Comparison of ENCODE assay signal across 11 mouse cellular contexts in the genomic region with DNA sequence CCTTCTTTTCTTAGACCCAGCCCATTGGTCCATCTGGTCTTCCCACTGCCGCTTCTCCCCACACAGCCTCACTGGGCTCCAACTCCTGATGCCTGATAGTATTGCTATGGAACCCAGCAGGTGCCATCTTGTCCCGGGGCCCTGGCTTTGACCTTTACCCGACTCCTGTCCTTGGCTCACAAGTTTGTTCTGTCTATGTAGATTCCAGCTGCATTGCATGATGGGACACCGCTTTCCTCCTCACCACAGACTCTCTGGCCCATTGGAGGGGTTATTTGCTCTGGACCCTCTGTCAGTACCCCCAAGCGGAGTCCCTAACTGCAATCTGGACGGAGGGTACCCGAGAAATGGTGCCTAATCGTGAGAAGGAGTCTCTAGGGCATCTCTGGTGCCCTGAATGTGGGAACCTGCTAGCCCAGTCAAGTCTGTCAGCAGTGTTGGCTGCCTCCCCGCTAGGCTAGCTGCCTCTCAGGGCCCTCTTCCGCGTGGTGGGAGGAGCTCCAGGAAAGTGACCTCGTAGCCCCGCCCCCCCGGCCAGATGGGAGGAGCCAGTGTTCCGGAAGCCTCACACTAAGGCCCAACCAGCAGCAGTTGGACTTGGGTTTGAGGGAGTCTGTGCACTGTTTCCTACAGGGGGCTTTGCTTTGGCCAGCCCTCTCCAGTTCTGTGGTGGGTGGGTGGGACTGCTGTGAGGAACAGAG. TPM values are rescaled to one million over a fixed set of nuclear protein-coding genes. Genes with fewer than 3 reads are reported as not detected.
A peak's percentile ranks its signal among the peaks of the same experiment; 100 is the strongest.
DNase-seq lines count a peak whose midpoint lies in the region; ATAC-seq lines count a peak whose summit lies in the region.
"Had no signal": no experiment of that assay in that cellular context is flagged by ENCODE, and none has a peak within 500 bp of the region (broad histone marks: within the 10 kb centered on the region; RNA-seq: fewer than 3 reads in every experiment).

No protein-coding gene starts in this region.

- DNase-seq in lung, postnatal 10 days, result peak; percentile 45
- no peak for DNase-seq in lung, postnatal 25 days (ENCODE audit: low spot score)
- DNase-seq in midbrain, embryonic 14.5 days, result no peak
- DNase-seq in heart, adult 18-20 months, result no peak
- DNase-seq in left cerebral cortex, adult 8-10 months (ENCODE audit: low spot score in 2 of 2), result no peak
- no peak for DNase-seq in right cerebral cortex, postnatal 14 days
- no peak for DNase-seq in ovary, postnatal 14 days (ENCODE audit: low spot score)
- DNase-seq: heart, postnatal 14 days had no signal

- no peaks in the 10 kb centered on the region for H3K36me3 ChIP-seq in midbrain, embryonic 14.5 days (ENCODE audit: control insufficient read depth, insufficient read depth, low read length)

- H3K27ac ChIP-seq in midbrain, embryonic 14.5 days (replicated peaks; ENCODE audit: low read depth, low read length), result no peak overlapping the region
- H3K27ac ChIP-seq: embryonic facial prominence, embryonic 12.5 days had no signal

- peak overlapping the region; percentile 64 for H3K4me3 ChIP-seq in midbrain, embryonic 14.5 days (replicated peaks; ENCODE audit: low read depth, low read length)
- H3K4me3 ChIP-seq: embryonic facial prominence, embryonic 12.5 days had no signal

- peak; percentile 51 for ATAC-seq in granulocyte monocyte progenitor cell, adult 5-6 weeks (replicated peaks; ENCODE audit: poor library complexity, severe bottlenecking)
- no peak for ATAC-seq in midbrain, embryonic 14.5 days (ENCODE audit: low FRiP score, low TSS enrichment)

- peaks cover 22% of the 10 kb centered on the region for H3K4me1 ChIP-seq in midbrain, embryonic 14.5 days (ENCODE audit: control insufficient read depth, insufficient read depth, low read length)

- H3K27me3 ChIP-seq in midbrain, embryonic 14.5 days (ENCODE audit: control insufficient read depth, insufficient read depth, low read length), result peaks cover 15% of the 10 kb centered on the region

- WGBS in midbrain, embryonic 14.5 days, result 42% methylated on average over 15 of the region's 15 CpGs

- no peak overlapping the region for H3K9ac ChIP-seq in midbrain, embryonic 14.5 days (replicated peaks; ENCODE audit: low read length)
- H3K9ac ChIP-seq: embryonic facial prominence, embryonic 12.5 days had no signal

- H3K4me2 ChIP-seq in midbrain, embryonic 14.5 days (ENCODE audit: low read length), result peak overlapping the region; percentile 93

- no peaks in the 10 kb centered on the region for H3K9me3 ChIP-seq in midbrain, embryonic 14.5 days (ENCODE audit: control insufficient read depth, low read length)
- H3K9me3 ChIP-seq: embryonic facial prominence, embryonic 12.5 days had no signal

RNA-seq across cellular contexts. Expression of a gene that starts 2.3 kb away (rescaled TPM):
- total RNA-seq in granulocyte monocyte progenitor cell, adult 5-6 weeks (2014; fragmentation: Nextera tagmentation), result not detected in 2 replicates
- total RNA-seq in granulocyte monocyte progenitor cell, adult 5-6 weeks (2017), result 0.04 TPM in 1 of 2 replicates, not detected in the other
- 38.4 and 53.5 TPM in 2 replicates for polyA plus RNA-seq in midbrain, embryonic 14.5 days (2014; fragmentation: Nextera tagmentation; extraction: Ambion mirVana)
- under 1 TPM; 0.20 to 0.36 TPM for total RNA-seq in heart, adult 18-20 months (2021)
- total RNA-seq in left cerebral cortex, adult 8-10 months (2022), result 100 to 1,000 TPM; 152 to 165 (median 162) TPM
- polyA plus RNA-seq: liver, adult 2 months had no signal

RNA-seq across cellular contexts. Expression of a gene that starts 15.2 kb away (rescaled TPM):
- total RNA-seq in granulocyte monocyte progenitor cell, adult 5-6 weeks (2014; fragmentation: Nextera tagmentation), result 1,942 and 1,984 TPM in 2 replicates
- total RNA-seq in granulocyte monocyte progenitor cell, adult 5-6 weeks (2017), result 2,435 and 2,975 TPM in 2 replicates
- 165 and 174 TPM in 2 replicates for polyA plus RNA-seq in midbrain, embryonic 14.5 days (2014; fragmentation: Nextera tagmentation; extraction: Ambion mirVana)
- 100 to 1,000 TPM; 275 to 290 TPM for total RNA-seq in heart, adult 18-20 months (2021)
- total RNA-seq in left cerebral cortex, adult 8-10 months (2022), result 100 to 1,000 TPM; 153 to 206 (median 187) TPM

RNA-seq across cellular contexts. Expression of a gene that starts 21.9 kb away (rescaled TPM):
- not detected in 2 replicates for total RNA-seq in granulocyte monocyte progenitor cell, adult 5-6 weeks (2014; fragmentation: Nextera tagmentation)
- not detected in 2 replicates for total RNA-seq in granulocyte monocyte progenitor cell, adult 5-6 weeks (2017)
- 4.2 and 6.9 TPM in 2 replicates for polyA plus RNA-seq in midbrain, embryonic 14.5 days (2014; fragmentation: Nextera tagmentation; extraction: Ambion mirVana)
- 10 to 100 TPM; 38.8 to 46.0 TPM for total RNA-seq in heart, adult 18-20 months (2021)
- total RNA-seq in left cerebral cortex, adult 8-10 months (2022), result 10 to 100 TPM; 15.5 to 24.1 (median 19.5) TPM
- total RNA-seq: liver, adult 2 months had no signal

RNA-seq across cellular contexts. Expression of a gene that starts 43.7 kb away (rescaled TPM):
- 14.3 and 17.9 TPM in 2 replicates for total RNA-seq in granulocyte monocyte progenitor cell, adult 5-6 weeks (2014; fragmentation: Nextera tagmentation)
- total RNA-seq in granulocyte monocyte progenitor cell, adult 5-6 weeks (2017), result 13.0 and 13.9 TPM in 2 replicates
- 14.9 and 23.7 TPM in 2 replicates for polyA plus RNA-seq in midbrain, embryonic 14.5 days (2014; fragmentation: Nextera tagmentation; extraction: Ambion mirVana)
- 10 to 100 TPM; 25.7 to 32.2 TPM for total RNA-seq in heart, adult 18-20 months (2021)
- 10 to 100 TPM; 44.7 to 51.1 (median 47.3) TPM for total RNA-seq in left cerebral cortex, adult 8-10 months (2022)

RNA-seq across cellular contexts. Expression of a gene that starts 49.3 kb away (rescaled TPM):
- total RNA-seq in granulocyte monocyte progenitor cell, adult 5-6 weeks (2014; fragmentation: Nextera tagmentation), result not detected in 2 replicates
- not detected in 2 replicates for total RNA-seq in granulocyte monocyte progenitor cell, adult 5-6 weeks (2017)
- 0.39 and 1.2 TPM in 2 replicates for polyA plus RNA-seq in midbrain, embryonic 14.5 days (2014; fragmentation: Nextera tagmentation; extraction: Ambion mirVana)
- not detected for total RNA-seq in heart, adult 18-20 months (2021)
- under 1 TPM; 0.21 to 0.44 (median 0.30) TPM for total RNA-seq in left cerebral cortex, adult 8-10 months (2022)
- total RNA-seq: heart, postnatal 14 days; liver, adult 2 months had no signal
- polyA plus RNA-seq: liver, adult 2 months had no signal

Comparison
In these comparisons a context has a peak if more than half of its experiments do, and no peak if none do; other contexts are left out.
1. RNA of a gene that starts 2.3 kb away (total RNA-seq): 152 to 165 TPM in left cerebral cortex, adult 8-10 months; 0.20 to 0.36 TPM in heart, adult 18-20 months and 0.04 TPM in granulocyte monocyte progenitor cell, adult 5-6 weeks; every median in the first group is over 100 times any median in the second.
2. RNA of a gene that starts 15.2 kb away (total RNA-seq): 1,942 to 2,975 TPM in granulocyte monocyte progenitor cell, adult 5-6 weeks; 275 to 290 TPM in heart, adult 18-20 months and 153 to 206 TPM in left cerebral cortex, adult 8-10 months; every median in the first group is over 4 times any median in the second.
3. RNA of a gene that starts 21.9 kb away (total RNA-seq): 38.8 to 46.0 TPM in heart, adult 18-20 months and 15.5 to 24.1 TPM in left cerebral cortex, adult 8-10 months; not detected in granulocyte monocyte progenitor cell, adult 5-6 weeks; every median in the first group is over 10 times any median in the second.